Mouse (Mus musculus): ENCODE results near the gene Hoga1. TPM values are rescaled to one million over a fixed set of nuclear protein-coding genes. Genes with fewer than 3 reads are reported as not detected.

The Hoga1 gene
- polyA plus RNA-seq, 1 experiment from 2014 or later = 1.5 TPM

DNA sequence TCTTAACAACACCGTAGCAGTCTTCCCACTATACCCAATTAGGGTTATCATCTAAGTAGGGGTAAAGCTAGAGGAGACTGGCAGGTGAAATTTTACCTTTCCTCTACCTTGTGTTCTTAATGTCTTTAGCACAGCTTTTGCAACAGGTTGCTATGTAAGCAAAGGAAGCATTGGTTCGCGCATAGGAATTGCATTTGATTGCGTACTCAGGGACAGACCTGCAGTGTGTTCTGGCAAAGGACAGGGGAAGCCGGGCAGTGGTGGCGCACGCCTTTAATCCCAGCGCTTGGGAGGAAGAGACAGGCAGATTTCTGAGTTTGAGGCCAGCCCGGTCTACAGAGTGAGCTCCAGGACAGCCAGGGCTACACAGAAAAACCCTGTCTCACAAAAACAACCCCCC, 72.7 kb downstream of the Hoga1 start:
- no peaks in the 10 kb centered on the region for H3K9me3 ChIP-seq
- H3K9ac ChIP-seq = no peak overlapping the region
- 95% methylated on average over 9 of the region's 9 CpGs for WGBS

DNA sequence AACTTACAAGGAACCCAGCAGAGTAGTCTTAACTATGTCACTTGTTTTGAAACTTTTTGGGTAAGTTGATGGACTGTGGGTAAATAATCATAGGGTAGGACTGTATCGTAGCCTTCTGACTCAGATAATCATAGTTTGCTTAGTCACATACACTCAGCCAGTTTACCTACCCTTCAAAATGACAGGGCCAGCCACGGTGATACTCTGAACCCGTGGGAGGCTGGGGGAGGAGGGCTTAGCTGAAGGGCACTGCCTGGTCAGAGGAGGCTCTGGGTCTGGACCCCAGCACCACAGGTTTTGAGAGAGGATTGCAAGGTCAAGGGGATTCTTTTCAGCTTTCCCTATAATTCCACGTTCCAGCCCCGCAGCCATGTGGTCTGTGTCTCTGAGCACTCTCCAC, 73.2 kb downstream of the Hoga1 start:
- H3K4me2 ChIP-seq = no peak overlapping the region
- H3K27me3 ChIP-seq = no peaks in the 10 kb centered on the region
- no peaks in the 10 kb centered on the region for H3K4me1 ChIP-seq
- peaks cover 79% of the 10 kb centered on the region for H3K36me3 ChIP-seq (replicated peaks)
- no peak overlapping the region for H3K27ac ChIP-seq
- no peaks in the 10 kb centered on the region for H3K9me3 ChIP-seq
- no peak overlapping the region for H3K4me3 ChIP-seq (replicated peaks)
- WGBS = 86% methylated on average over 5 of the region's 5 CpGs
- H3K9ac ChIP-seq = no peak overlapping the region
- no peak for ATAC-seq (ENCODE audit: low FRiP score)

More for the DNA sequence above, 72.7 kb downstream of the Hoga1 start:
- Histone ChIP-seq H3K4me1 (no peaks in the 10 kb centered on the region), H3K4me3 (replicated peaks) (no peak overlapping the region), H3K4me2 (no peak overlapping the region), H3K36me3 (replicated peaks) (peaks cover 78% of the 10 kb centered on the region), H3K27me3 (no peaks in the 10 kb centered on the region), H3K27ac (no peak overlapping the region)
- no peak for ATAC-seq (ENCODE audit: low FRiP score)

DNA sequence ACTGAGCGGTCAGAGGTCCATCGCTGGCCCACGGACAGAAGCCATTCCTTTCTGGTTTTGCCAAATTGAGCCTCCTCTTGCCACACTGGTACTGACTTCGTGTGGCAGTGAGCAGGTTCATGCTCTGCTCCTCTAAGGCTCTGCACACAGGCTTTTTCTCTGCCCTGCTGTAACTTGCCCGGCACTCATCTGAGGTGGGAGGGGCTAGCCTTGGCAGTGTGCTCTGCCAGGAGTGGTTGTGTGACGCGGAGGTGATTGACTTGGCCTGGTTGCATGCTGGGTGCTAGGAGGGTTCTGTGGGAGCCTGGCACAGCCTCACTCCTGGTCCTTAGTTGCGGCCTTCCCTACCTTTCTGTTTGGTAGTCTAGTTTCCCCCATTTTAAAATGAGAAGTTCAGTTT, 75.0 kb downstream of the Hoga1 start:
- peaks cover 76% of the 10 kb centered on the region for H3K36me3 ChIP-seq (replicated peaks)
- H3K27ac ChIP-seq = no peak overlapping the region
- ATAC-seq (ENCODE audit: low FRiP score) = no peak
- no peak overlapping the region for H3K9ac ChIP-seq
- no peaks in the 10 kb centered on the region for H3K9me3 ChIP-seq
- H3K27me3 ChIP-seq = no peaks in the 10 kb centered on the region
- H3K4me1 ChIP-seq = no peaks in the 10 kb centered on the region
- no peak overlapping the region for H3K4me2 ChIP-seq
- no peak overlapping the region for H3K4me3 ChIP-seq (replicated peaks)
- 93% methylated on average over 8 of the region's 8 CpGs for WGBS

Other genes starting within 250 kb of the Hoga1 start
- 36.0 and 38.8 TPM in 2 replicates for gene Arhgap19, start 243.6 kb upstream of the Hoga1 start, polyA plus RNA-seq (2016; fragmentation: Nextera tagmentation; extraction: Ambion mirVana)
- 18.1 and 20.5 TPM in 2 replicates for gene Frat1, start 215.6 kb upstream of the Hoga1 start, polyA plus RNA-seq (2016; fragmentation: Nextera tagmentation; extraction: Ambion mirVana)
- gene Frat2, start 197.5 kb upstream of the Hoga1 start, polyA plus RNA-seq (2016; fragmentation: Nextera tagmentation; extraction: Ambion mirVana) = 19.3 and 22.7 TPM in 2 replicates
- gene Rrp12, start 149.4 kb upstream of the Hoga1 start, polyA plus RNA-seq (2016; fragmentation: Nextera tagmentation; extraction: Ambion mirVana) = 24.3 and 28.1 TPM in 2 replicates
- gene Pgam1, start 133.7 kb upstream of the Hoga1 start, polyA plus RNA-seq (2016; fragmentation: Nextera tagmentation; extraction: Ambion mirVana) = 621 and 639 TPM in 2 replicates
- gene Exosc1, start 112.2 kb upstream of the Hoga1 start, polyA plus RNA-seq (2016; fragmentation: Nextera tagmentation; extraction: Ambion mirVana) = 77.7 and 83.2 TPM in 2 replicates
- gene Zdhhc16, start 112.1 kb upstream of the Hoga1 start, polyA plus RNA-seq (2016; fragmentation: Nextera tagmentation; extraction: Ambion mirVana) = 79.5 and 82.5 TPM in 2 replicates
- 32.2 and 36.7 TPM in 2 replicates for gene Mms19, start 64.5 kb upstream of the Hoga1 start, polyA plus RNA-seq (2016; fragmentation: Nextera tagmentation; extraction: Ambion mirVana)
- 7.1 and 7.8 TPM in 2 replicates for gene Ubtd1, start 63.8 kb upstream of the Hoga1 start, polyA plus RNA-seq (2016; fragmentation: Nextera tagmentation; extraction: Ambion mirVana)
- 0.28 and 0.49 TPM in 2 replicates for gene Ankrd2, start 9.6 kb upstream of the Hoga1 start, polyA plus RNA-seq (2016; fragmentation: Nextera tagmentation; extraction: Ambion mirVana)
- gene 4933411K16Rik, start 6.6 kb downstream of the Hoga1 start, polyA plus RNA-seq (2016; fragmentation: Nextera tagmentation; extraction: Ambion mirVana) = 0.14 TPM in 2 replicates
- gene Morn4, start 40.7 kb downstream of the Hoga1 start, polyA plus RNA-seq (2016; fragmentation: Nextera tagmentation; extraction: Ambion mirVana) = 73.4 and 75.1 TPM in 2 replicates
- gene Pi4k2a, start 44.9 kb downstream of the Hoga1 start, polyA plus RNA-seq (2016; fragmentation: Nextera tagmentation; extraction: Ambion mirVana) = 31.0 and 32.0 TPM in 2 replicates
- gene Avpi1, start 83.4 kb downstream of the Hoga1 start, polyA plus RNA-seq (2016; fragmentation: Nextera tagmentation; extraction: Ambion mirVana) = 10.4 and 10.5 TPM in 2 replicates
- gene Marveld1, start 101.8 kb downstream of the Hoga1 start, polyA plus RNA-seq (2016; fragmentation: Nextera tagmentation; extraction: Ambion mirVana) = 3.5 and 4.2 TPM in 2 replicates
- gene Zfyve27, start 118.3 kb downstream of the Hoga1 start, polyA plus RNA-seq (2016; fragmentation: Nextera tagmentation; extraction: Ambion mirVana) = 42.9 and 47.3 TPM in 2 replicates
- 0.13 and 0.17 TPM in 2 replicates for gene Sfrp5, start 156.6 kb downstream of the Hoga1 start, polyA plus RNA-seq (2016; fragmentation: Nextera tagmentation; extraction: Ambion mirVana)
- 6.6 and 7.1 TPM in 2 replicates for gene Golga7b, start 202.0 kb downstream of the Hoga1 start, polyA plus RNA-seq (2016; fragmentation: Nextera tagmentation; extraction: Ambion mirVana)

Data from forebrain, embryonic 12.5 days (tissue).